Mouse (Mus musculus) regulatory T cell (primary cell): ENCODE measurements around the gene Gc.

Source experiments
- in situ Hi-C: fragments of 300-600 bp; cut with MboI, MseI; formaldehyde crosslinking; loops from one replicate; pipeline ENCODE4 v1.15.1; 2025; ENCODE audit warnings: high pct_unique_total_duplicates

Gc gene

DNA sequence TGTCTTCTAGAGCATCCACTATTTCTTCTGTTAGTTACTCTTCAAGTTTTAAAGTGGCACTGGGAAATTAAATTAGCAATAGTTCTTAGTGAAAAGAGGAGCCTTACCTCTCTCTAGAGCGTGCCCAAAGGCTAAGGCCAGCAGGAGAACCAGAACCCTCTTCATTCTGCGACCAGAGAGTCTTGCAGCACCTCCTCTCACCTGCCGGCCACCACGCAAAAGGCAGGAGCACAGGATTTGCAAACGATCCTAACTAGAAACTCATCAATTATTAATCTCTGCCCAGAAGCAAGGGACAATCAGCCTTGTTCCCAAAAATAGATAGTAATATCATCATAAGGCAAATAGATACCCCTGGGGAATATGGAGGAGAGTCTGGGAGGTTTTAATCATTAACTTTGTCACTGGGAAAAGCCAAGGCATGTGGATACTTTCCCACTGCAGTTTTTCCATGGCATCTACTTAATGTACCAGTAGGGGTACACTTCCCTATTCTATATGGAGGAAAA lies at the start of gene Gc:
Gene Gc, minus strand, starts transcription at position 345 of the 509 bp plus-strand sequence.
- in situ Hi-C loops = loop anchor here (10.0 kb wide), 1 partner anchor 737 kb away; no protein-coding TSS in a partner anchor

- in situ Hi-C loops = no loop called here
Measured at GRCm38 (mm10) chr5:89500182-89500581, 42.5 kb upstream of the Gc start.

GRCm38 (mm10) chr5:89492560-89492959 lies 34.9 kb upstream of the Gc start:
- in situ Hi-C loops = no loop called here

DNA sequence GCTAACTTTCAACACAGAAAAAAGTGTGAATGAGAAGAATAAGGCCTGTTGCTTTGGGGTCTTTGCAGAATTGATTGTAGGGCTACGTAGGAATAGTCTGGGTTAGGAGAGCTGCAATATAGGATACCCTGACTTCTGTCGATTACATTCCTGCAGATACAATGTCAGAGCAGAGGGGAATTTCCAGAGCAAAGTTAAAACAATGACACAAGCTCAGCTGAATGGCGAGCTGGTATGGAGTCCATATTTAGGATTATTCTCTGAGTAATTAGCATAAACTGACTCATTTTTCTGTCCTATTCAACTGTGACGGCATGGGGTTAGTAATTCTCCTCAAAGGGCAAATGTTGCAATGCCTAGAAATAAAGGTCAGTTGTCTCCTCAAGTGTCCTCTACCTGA lies 12.8 kb upstream of the Gc start:
- in situ Hi-C loops = no loop called here

- in situ Hi-C loops = no loop called here
Measured at GRCm38 (mm10) chr5:89467886-89468285, 10.2 kb upstream of the Gc start.

- in situ Hi-C loops = no loop called here
Measured at GRCm38 (mm10) chr5:89467045-89467444, 9.3 kb upstream of the Gc start.

GRCm38 (mm10) chr5:89466275-89466674 lies 8.6 kb upstream of the Gc start:
- in situ Hi-C loops = no loop called here

GRCm38 (mm10) chr5:89461817-89462216 lies 4.1 kb upstream of the Gc start:
- in situ Hi-C loops = no loop called here

DNA sequence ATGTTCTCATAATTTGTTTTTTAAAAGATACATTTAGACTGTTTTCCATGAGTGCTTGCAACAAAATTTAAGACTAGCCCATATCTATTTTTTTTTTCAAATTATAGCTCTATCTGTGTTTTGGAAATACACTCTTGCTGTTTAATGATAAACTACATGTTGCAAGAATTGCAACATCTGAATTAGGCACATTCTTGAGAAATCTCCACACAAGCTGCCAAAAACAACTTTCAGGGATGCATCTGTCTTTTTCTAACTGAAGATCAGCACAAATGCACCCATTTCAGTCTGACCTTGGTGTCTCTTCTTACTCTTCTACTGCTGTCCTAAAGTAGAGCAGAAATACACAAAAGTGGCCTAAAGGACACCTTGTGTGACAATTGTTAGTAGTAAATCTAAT lies 1.9 kb upstream of the Gc start:
- in situ Hi-C loops = loop anchor here (10.0 kb wide), 1 partner anchor 735 kb away; no protein-coding TSS in a partner anchor

- in situ Hi-C loops = loop anchor here (10.0 kb wide), 1 partner anchor 736 kb away; no protein-coding TSS in a partner anchor
Measured at GRCm38 (mm10) chr5:89458987-89459386, 1.3 kb upstream of the Gc start.

GRCm38 (mm10) chr5:89455526-89455925 lies 2.2 kb downstream of the Gc start:
- in situ Hi-C loops = loop anchor here (10.0 kb wide), 1 partner anchor 739 kb away; no protein-coding TSS in a partner anchor

GRCm38 (mm10) chr5:89450798-89451197 lies 6.9 kb downstream of the Gc start:
- in situ Hi-C loops = loop anchor here (10.0 kb wide), 1 partner anchor 744 kb away; no protein-coding TSS in a partner anchor

DNA sequence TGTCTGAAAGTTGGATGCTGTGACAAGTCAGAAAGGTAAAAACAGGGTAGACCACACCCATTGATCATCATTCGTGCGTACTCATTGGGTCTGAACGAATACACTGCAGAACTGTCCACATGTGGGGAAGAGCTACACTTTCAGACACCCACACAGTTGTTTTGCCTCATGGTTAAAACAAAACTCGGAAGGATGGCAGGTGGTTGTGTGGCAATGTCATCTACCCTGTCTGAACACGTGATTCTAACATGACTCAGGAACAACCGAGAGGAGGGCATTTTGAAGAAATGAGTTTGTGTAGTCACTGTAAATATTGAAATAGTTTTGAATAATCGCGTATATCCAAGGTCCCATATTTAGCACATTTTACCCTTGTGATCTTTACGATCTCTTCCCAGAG lies 8.4 kb downstream of the Gc start:
- in situ Hi-C loops = no loop called here

- in situ Hi-C loops = no loop called here
Measured at GRCm38 (mm10) chr5:89447978-89448377, 9.7 kb downstream of the Gc start.

GRCm38 (mm10) chr5:89444360-89444759 lies 13.3 kb downstream of the Gc start:
- in situ Hi-C loops = no loop called here

DNA sequence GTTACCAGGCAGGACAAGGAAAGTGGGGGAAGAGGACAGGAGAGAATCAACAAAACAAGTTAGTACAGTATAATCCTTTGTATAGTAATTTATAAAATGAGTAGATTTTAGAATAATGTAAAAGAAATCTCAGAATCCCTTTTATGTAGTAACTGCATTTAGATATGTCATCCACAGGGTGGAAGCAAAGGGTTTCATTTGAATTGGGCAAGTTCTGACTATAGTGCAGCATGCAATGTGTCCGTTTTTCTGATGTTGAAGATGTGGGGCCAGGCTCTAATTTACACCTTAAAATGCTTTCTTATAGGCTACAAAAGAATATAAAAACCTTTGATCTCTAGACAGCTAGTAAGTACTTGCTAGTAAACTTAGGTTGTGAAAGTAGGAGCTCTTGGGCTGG lies 46.2 kb downstream of the Gc start:
- in situ Hi-C loops = no loop called here

GRCm38 (mm10) chr5:89407376-89408082 lies 50.2 kb downstream of the Gc start:
- in situ Hi-C loops = no loop called here

GRCm38 (mm10) chr5:89405132-89405531 lies 52.6 kb downstream of the Gc start:
- in situ Hi-C loops = no loop called here

GRCm38 (mm10) chr5:89390405-89390804 lies 67.3 kb downstream of the Gc start:
- in situ Hi-C loops = no loop called here

GRCm38 (mm10) chr5:89384204-89384603 lies 73.5 kb downstream of the Gc start:
- in situ Hi-C loops = loop anchor here (10.0 kb wide), 1 partner anchor 469 kb away; no protein-coding TSS in a partner anchor

DNA sequence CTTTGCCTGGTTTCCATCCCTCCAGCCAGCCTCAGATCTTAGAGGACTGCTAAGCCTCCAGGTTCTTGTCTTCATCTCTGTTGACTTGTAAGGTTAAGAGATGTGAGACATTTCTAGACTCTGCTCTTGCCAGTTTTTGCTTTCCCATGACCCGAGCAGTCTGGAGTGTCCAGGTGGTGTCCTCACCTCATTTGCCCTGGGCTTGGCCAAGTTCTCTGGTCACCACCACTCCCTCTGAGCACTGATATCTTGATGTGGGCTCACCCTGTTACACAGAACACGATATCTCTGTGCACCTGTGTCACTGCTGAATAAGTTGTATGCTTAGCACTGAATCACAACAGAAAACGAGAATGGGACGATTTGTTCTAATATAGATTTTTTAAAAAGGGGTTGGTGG lies 76.4 kb downstream of the Gc start:
- in situ Hi-C loops = loop anchor here (10.0 kb wide), 1 partner anchor 467 kb away; no protein-coding TSS in a partner anchor

GRCm38 (mm10) chr5:89370140-89370539 lies 87.6 kb downstream of the Gc start:
- in situ Hi-C loops = no loop called here

DNA sequence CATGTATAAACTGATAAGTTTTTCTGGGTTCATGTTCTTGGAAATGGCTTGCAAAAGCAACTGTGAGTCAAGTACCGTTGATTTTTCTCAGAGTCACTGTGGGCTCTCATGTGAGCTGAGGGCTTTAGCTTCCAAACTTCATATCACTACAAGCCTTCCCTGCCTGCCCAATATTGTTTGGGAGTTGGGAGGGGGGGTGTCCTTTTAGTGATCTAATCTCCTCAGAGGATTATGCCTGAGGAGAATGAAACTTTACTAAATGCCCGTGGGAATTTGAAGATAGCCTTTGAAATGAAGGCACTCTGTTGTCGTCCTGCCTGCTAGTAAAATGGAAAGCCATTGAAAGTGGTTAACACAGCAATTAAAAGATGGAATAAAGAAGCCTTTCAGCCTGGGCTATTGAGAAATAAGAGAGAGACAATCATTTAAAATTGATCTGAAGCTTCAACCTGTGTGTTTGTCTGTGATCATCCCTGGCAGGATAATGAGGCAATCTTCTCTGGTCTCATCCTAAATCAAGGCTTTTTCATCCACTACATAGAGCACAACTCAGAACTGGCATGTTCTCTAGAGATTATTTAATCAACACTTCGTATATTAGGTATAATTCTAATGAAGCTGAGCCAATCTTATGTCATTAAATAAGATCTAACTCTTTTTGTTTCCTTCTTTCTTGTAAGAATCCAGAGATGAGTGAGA lies 89.5 kb downstream of the Gc start:
- in situ Hi-C loops = no loop called here
